In the genomic region with DNA sequence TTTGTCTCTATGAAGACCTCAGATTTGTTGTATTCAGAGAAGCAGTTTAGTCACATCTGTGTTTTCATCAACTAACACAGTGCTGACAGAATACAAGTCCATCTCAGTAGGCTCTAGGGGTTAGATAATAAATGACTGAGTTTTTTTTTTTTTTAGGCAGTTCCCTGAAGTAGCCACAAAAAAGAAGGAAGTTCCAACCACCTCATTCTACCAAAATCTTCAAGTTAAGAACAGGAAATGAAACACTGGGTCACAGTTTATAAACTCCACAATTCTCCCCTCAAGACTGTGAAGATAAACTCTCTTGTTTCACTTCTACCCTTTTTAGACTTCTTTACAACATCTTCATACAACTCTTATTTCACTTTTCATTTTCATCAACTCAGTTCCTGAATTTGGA, we compare ENCODE assay signal across 24 mouse cellular contexts.
A peak's percentile ranks its signal among the peaks of the same experiment; 100 is the strongest.
DNase-seq lines count a peak whose midpoint lies in the region; ATAC-seq and TF ChIP-seq lines count a peak whose summit lies in the region.
"Had no signal": no experiment of that assay in that cellular context is flagged by ENCODE, and none has a peak within 500 bp of the region (broad histone marks: within the 10 kb centered on the region; RNA-seq: fewer than 3 reads in every experiment).

No protein-coding gene starts in this region.

- TF ChIP-seq CTCF in liver, adult 2 months (IDR thresholded peaks at IDR 0.05; ENCODE audit: low read depth, low read length) = no peak

- no peak overlapping the region for H3K27ac ChIP-seq in liver, adult 2 months (replicated peaks; ENCODE audit: insufficient read depth, low read depth, low read length)
- H3K27ac ChIP-seq in liver, embryonic 12.5 days = no peak overlapping the region
- no peak overlapping the region for H3K27ac ChIP-seq in heart, embryonic 12.5 days (ENCODE audit: poor library complexity, severe bottlenecking)
- H3K27ac ChIP-seq in forebrain, embryonic 13.5 days = no peak overlapping the region
- H3K27ac ChIP-seq: forebrain, embryonic 10.5 days; forebrain, embryonic 15.5 days; heart, embryonic 15.5 days; hindbrain, embryonic 12.5 days; hindbrain, embryonic 15.5 days had no signal

- no peaks in the 10 kb centered on the region for H3K79me2 ChIP-seq in liver, adult 2 months (ENCODE audit: control insufficient read depth, insufficient read depth, low read length)

- no peaks in the 10 kb centered on the region for H3K27me3 ChIP-seq in liver, adult 2 months (ENCODE audit: control insufficient read depth, insufficient read depth, low read length)
- H3K27me3 ChIP-seq in liver, embryonic 12.5 days (replicated peaks) = no peaks in the 10 kb centered on the region
- H3K27me3 ChIP-seq in heart, embryonic 12.5 days (replicated peaks) = no peaks in the 10 kb centered on the region
- no peaks in the 10 kb centered on the region for H3K27me3 ChIP-seq in forebrain, embryonic 13.5 days
- H3K27me3 ChIP-seq: forebrain, embryonic 15.5 days; heart, embryonic 15.5 days; hindbrain, embryonic 12.5 days; hindbrain, embryonic 15.5 days had no signal

- DNase-seq in liver, adult 2 months (ENCODE audit: extremely low read depth, low read depth, low spot score) = peak; percentile 11
- no peak for DNase-seq in thymus, postnatal 10 days (ENCODE audit: low spot score in 2 of 2)
- DNase-seq: adrenal gland, adult 2 months; adrenal gland, postnatal 14 days; cerebellum, adult 11-12 months; cerebellum, adult 8-10 months; cerebellum, postnatal 10 days; cerebellum, postnatal 36 days; gastrocnemius, postnatal 10 days; gastrocnemius, postnatal 36 days; heart, adult 11 months; heart, postnatal 10 days; heart, postnatal 36 days had no signal

- H3K4me1 ChIP-seq in liver, adult 2 months (ENCODE audit: control insufficient read depth, insufficient read depth, low read length) = no peaks in the 10 kb centered on the region
- no peaks in the 10 kb centered on the region for H3K4me1 ChIP-seq in liver, embryonic 12.5 days
- no peaks in the 10 kb centered on the region for H3K4me1 ChIP-seq in heart, embryonic 12.5 days (replicated peaks)
- no peaks in the 10 kb centered on the region for H3K4me1 ChIP-seq in forebrain, embryonic 13.5 days
- H3K4me1 ChIP-seq: forebrain, embryonic 10.5 days; forebrain, embryonic 15.5 days; heart, embryonic 15.5 days; hindbrain, embryonic 12.5 days; hindbrain, embryonic 15.5 days had no signal

- no peak for TF ChIP-seq POLR2A in liver, adult 2 months (IDR thresholded peaks at IDR 0.05; ENCODE audit: extremely low read depth, insufficient read depth, low read length)

- no peak for ATAC-seq in liver, embryonic 12.5 days
- peak; percentile 87 for ATAC-seq in common myeloid progenitor, adult 5-6 weeks (replicated peaks; ENCODE audit: low read depth, poor library complexity, severe bottlenecking)
- peak; percentile 92 for ATAC-seq in megakaryocyte, adult 5-6 weeks (ENCODE audit: poor library complexity, severe bottlenecking)
- ATAC-seq in heart, embryonic 12.5 days (ENCODE audit: insufficient number of reproducible peaks, low FRiP score) = no peak
- ATAC-seq in forebrain, embryonic 13.5 days = no peak
- ATAC-seq: forebrain, embryonic 15.5 days had no signal

- no peaks in the 10 kb centered on the region for H3K36me3 ChIP-seq in liver, adult 2 months (ENCODE audit: control insufficient read depth, insufficient read depth, low read length)
- no peaks in the 10 kb centered on the region for H3K36me3 ChIP-seq in liver, embryonic 12.5 days
- no peaks in the 10 kb centered on the region for H3K36me3 ChIP-seq in heart, embryonic 12.5 days
- no peaks in the 10 kb centered on the region for H3K36me3 ChIP-seq in forebrain, embryonic 13.5 days (ENCODE audit: poor library complexity, severe bottlenecking)
- H3K36me3 ChIP-seq: forebrain, embryonic 10.5 days; forebrain, embryonic 15.5 days; heart, embryonic 15.5 days; hindbrain, embryonic 12.5 days; hindbrain, embryonic 15.5 days had no signal

- H3K9me3 ChIP-seq in liver, embryonic 12.5 days (replicated peaks) = no peaks in the 10 kb centered on the region
- H3K9me3 ChIP-seq in heart, embryonic 12.5 days (replicated peaks) = no peaks in the 10 kb centered on the region
- H3K9me3 ChIP-seq in forebrain, embryonic 13.5 days (replicated peaks) = no peaks in the 10 kb centered on the region
- H3K9me3 ChIP-seq: forebrain, embryonic 10.5 days; forebrain, embryonic 15.5 days; heart, embryonic 15.5 days; hindbrain, embryonic 12.5 days; hindbrain, embryonic 15.5 days had no signal

- no peak overlapping the region for H3K9ac ChIP-seq in liver, adult 2 months (ENCODE audit: low read depth, low read length)
- no peak overlapping the region for H3K9ac ChIP-seq in liver, embryonic 12.5 days
- no peak overlapping the region for H3K9ac ChIP-seq in heart, embryonic 12.5 days
- H3K9ac ChIP-seq in forebrain, embryonic 13.5 days = no peak overlapping the region
- H3K9ac ChIP-seq: forebrain, embryonic 15.5 days; heart, embryonic 15.5 days; hindbrain, embryonic 12.5 days; hindbrain, embryonic 15.5 days had no signal

- no peak overlapping the region for H3K4me2 ChIP-seq in liver, embryonic 12.5 days
- no peak overlapping the region for H3K4me2 ChIP-seq in heart, embryonic 12.5 days
- no peak overlapping the region for H3K4me2 ChIP-seq in forebrain, embryonic 13.5 days
- H3K4me2 ChIP-seq: forebrain, embryonic 15.5 days; heart, embryonic 11.5 days; heart, embryonic 15.5 days; hindbrain, embryonic 12.5 days; hindbrain, embryonic 15.5 days had no signal

- no peak overlapping the region for H3K4me3 ChIP-seq in liver, adult 2 months (ENCODE audit: insufficient read depth, low read depth, low read length)
- H3K4me3 ChIP-seq in liver, embryonic 12.5 days = no peak overlapping the region
- H3K4me3 ChIP-seq in heart, embryonic 12.5 days = no peak overlapping the region
- no peak overlapping the region for H3K4me3 ChIP-seq in forebrain, embryonic 13.5 days
- H3K4me3 ChIP-seq: forebrain, embryonic 10.5 days; forebrain, embryonic 15.5 days; heart, embryonic 15.5 days; hindbrain, embryonic 12.5 days; hindbrain, embryonic 15.5 days had no signal

Comparison
In these comparisons a context has a peak if more than half of its experiments do, and no peak if none do; other contexts are left out.
1. ATAC-seq: peak in common myeloid progenitor, adult 5-6 weeks (single experiment) and megakaryocyte, adult 5-6 weeks (single experiment); none in liver, embryonic 12.5 days (single experiment), heart, embryonic 12.5 days (single experiment) and forebrain, embryonic 13.5 days (single experiment).